Mouse (Mus musculus) lung, embryonic 16.5 days (tissue): ENCODE results near the gene Rfc2. TPM values are rescaled to one million over a fixed set of nuclear protein-coding genes. Genes with fewer than 3 reads are reported as not detected.

ENCODE experiments used
- ATAC-seq: fragments of 200-750 bp; cut with Nextera tagmentation; 2 replicates; pipeline ENCODE4 v1.8.0; 2017; ENCODE audit warnings: low read depth, mild to moderate bottlenecking, moderate library complexity
- H3K27ac ChIP-seq: fragments of 300-500 bp; sonication (generic); 2 replicates; pipeline ENCODE4 v1.5.1; 2014; ENCODE audit warnings: mild to moderate bottlenecking, control low read depth, low read length
- H3K27me3 ChIP-seq: fragments of 300-500 bp; sonication (generic); 2 replicates; pipeline ENCODE4 v1.6.1; 2014; ENCODE audit warnings: low read depth, low read length, mixed read lengths; ENCODE audit not compliant: control insufficient read depth, insufficient read depth
- H3K36me3 ChIP-seq: fragments of 300-500 bp; sonication (generic); 2 replicates; pipeline ENCODE4 v1.6.1; 2014; ENCODE audit warnings: low read length; ENCODE audit not compliant: control insufficient read depth, insufficient read depth
- H3K4me1 ChIP-seq: fragments of 300-500 bp; sonication (generic); replicated peaks from 2 replicates; pipeline ENCODE4 v1.6.1; 2014; ENCODE audit warnings: low read length, mixed read lengths; ENCODE audit not compliant: control insufficient read depth, insufficient read depth
- H3K4me2 ChIP-seq: fragments of 300-500 bp; sonication (generic); 2 replicates; pipeline ENCODE4 v1.6.1; 2014; ENCODE audit warnings: low read depth, low read length, control low read depth
- H3K4me3 ChIP-seq: fragments of 300-500 bp; sonication (generic); 2 replicates; pipeline ENCODE4 v1.5.1; 2014; ENCODE audit warnings: mild to moderate bottlenecking, low read length, control low read depth
- H3K9ac ChIP-seq: fragments of 300-500 bp; sonication (generic); 2 replicates; pipeline ENCODE4 v1.6.1; 2014; ENCODE audit warnings: low read length, control low read depth
- H3K9me3 ChIP-seq: fragments of 300-500 bp; sonication (generic); 2 replicates; pipeline ENCODE4 v1.6.1; 2016; ENCODE audit warnings: low read length; ENCODE audit not compliant: control insufficient read depth
- WGBS: fragments of 180-500 bp; shearing (Covaris S2); extraction: QIAGEN DNeasy Blood & Tissue Kit; methylation state at CpG from one replicate; pipeline ENCODE4 v1.1.7; 2014; 5-methylcytosine and 5-hydroxymethylcytosine counted together
- polyA plus RNA-seq: library from polyadenylated mRNA; unstranded; fragments of >200 nt; fragmentation: Nextera tagmentation; extraction: Ambion mirVana; gene quantifications from 2 replicates; pipeline ENCODE4 v1.2.1, GENCODE M21; 2015

The Rfc2 gene
- polyA plus RNA-seq, 1 experiment from 2014 or later = 270 TPM

- Histone ChIP-seq H3K36me3 (no peaks in the 10 kb centered on the region), H3K27me3 (no peaks in the 10 kb centered on the region), H3K4me1 (peaks cover 34% of the 10 kb centered on the region), H3K4me2 (no peak overlapping the region), H3K9me3 (no peaks in the 10 kb centered on the region), H3K4me3 (no peak overlapping the region), H3K27ac (no peak overlapping the region), H3K9ac (no peak overlapping the region)
- WGBS = 83% methylated on average over 7 of the region's 7 CpGs
- ATAC-seq = no peak
Observed at GRCm38 (mm10) chr5:134546790-134547189, 34.4 kb upstream of the Rfc2 start.

- Histone ChIP-seq H3K4me3 (no peak overlapping the region), H3K4me2 (no peak overlapping the region), H3K27me3 (no peaks in the 10 kb centered on the region), H3K27ac (no peak overlapping the region), H3K9ac (no peak overlapping the region), H3K4me1 (peaks cover 33% of the 10 kb centered on the region), H3K9me3 (no peaks in the 10 kb centered on the region), H3K36me3 (no peaks in the 10 kb centered on the region)
- ATAC-seq = no peak
- WGBS = 45% methylated on average over 5 of the region's 5 CpGs
Observed at GRCm38 (mm10) chr5:134548306-134548705, 32.9 kb upstream of the Rfc2 start.

GRCm38 (mm10) chr5:134549640-134550168 is 31.5 kb upstream of the Rfc2 start:
- H3K36me3 ChIP-seq = no peaks in the 10 kb centered on the region
- H3K27ac ChIP-seq = no peak overlapping the region
- H3K9ac ChIP-seq = no peak overlapping the region
- peak overlapping the region; percentile 86; the same call in 1 of the 2 replicates for H3K4me2 ChIP-seq
- no peaks in the 10 kb centered on the region for H3K9me3 ChIP-seq
- no peak for ATAC-seq
- peaks cover 29% of the 10 kb centered on the region for H3K4me1 ChIP-seq
- no peaks in the 10 kb centered on the region for H3K27me3 ChIP-seq
- H3K4me3 ChIP-seq = no peak overlapping the region
- 80% methylated on average over 3 of the region's 3 CpGs for WGBS

- no peak for ATAC-seq
- H3K4me1 ChIP-seq = peaks cover 38% of the 10 kb centered on the region
- H3K27me3 ChIP-seq = no peaks in the 10 kb centered on the region
- 8% methylated on average over 6 of the region's 6 CpGs for WGBS
- peak overlapping the region; percentile 86 for H3K4me2 ChIP-seq
- H3K36me3 ChIP-seq = no peaks in the 10 kb centered on the region
- H3K27ac ChIP-seq = peak overlapping the region; percentile 95
- H3K9ac ChIP-seq = peak overlapping the region; percentile 92
- no peaks in the 10 kb centered on the region for H3K9me3 ChIP-seq
- peak overlapping the region; percentile 84 for H3K4me3 ChIP-seq
Observed at GRCm38 (mm10) chr5:134550836-134551232, 30.3 kb upstream of the Rfc2 start.

GRCm38 (mm10) chr5:134551233-134552109 is 29.7 kb upstream of the Rfc2 start:
- Histone ChIP-seq H3K36me3 (no peaks in the 10 kb centered on the region), H3K4me1 (peaks cover 41% of the 10 kb centered on the region), H3K4me2 (peak overlapping the region; percentile 86), H3K9me3 (no peaks in the 10 kb centered on the region), H3K27ac (peak overlapping the region; percentile 95), H3K27me3 (no peaks in the 10 kb centered on the region), H3K9ac (peak overlapping the region; percentile 92), H3K4me3 (peak overlapping the region; percentile 84)
- WGBS = 1% methylated on average over 52 of the region's 52 CpGs
- ATAC-seq = peak; percentile 6

GRCm38 (mm10) chr5:134552110-134552972 is 28.8 kb upstream of the Rfc2 start, which contains the start of gene Clip2:
Gene Clip2 (minus strand): TSS chr5:134552434.
- peaks cover 41% of the 10 kb centered on the region for H3K4me1 ChIP-seq
- H3K27ac ChIP-seq = peak within 1 kb of the TSS; percentile 95
- H3K4me3 ChIP-seq = peak within 1 kb of the TSS; percentile 84
- H3K9me3 ChIP-seq = no peaks in the 10 kb centered on the region
- under 1% methylated on average over 47 of the region's 61 CpGs for WGBS
- no peaks in the 10 kb centered on the region for H3K36me3 ChIP-seq
- H3K9ac ChIP-seq = peak within 1 kb of the TSS; percentile 92
- H3K4me2 ChIP-seq = peak within 1 kb of the TSS; percentile 86
- peak; percentile 95 for ATAC-seq
- H3K27me3 ChIP-seq = no peaks in the 10 kb centered on the region

- H3K36me3 ChIP-seq = no peaks in the 10 kb centered on the region
- no peak for ATAC-seq
- H3K4me2 ChIP-seq = no peak overlapping the region
- no peak overlapping the region for H3K27ac ChIP-seq
- no peaks in the 10 kb centered on the region for H3K9me3 ChIP-seq
- H3K27me3 ChIP-seq = no peaks in the 10 kb centered on the region
- H3K9ac ChIP-seq = no peak overlapping the region
- H3K4me3 ChIP-seq = no peak overlapping the region
- WGBS = 79% methylated on average over 5 of the region's 5 CpGs
- peaks cover 32% of the 10 kb centered on the region for H3K4me1 ChIP-seq
Observed at GRCm38 (mm10) chr5:134553951-134554546, 27.1 kb upstream of the Rfc2 start.

GRCm38 (mm10) chr5:134555463-134556164 is 25.6 kb upstream of the Rfc2 start:
- Histone ChIP-seq H3K4me3 (no peak overlapping the region), H3K4me2 (peak overlapping the region; percentile 3), H3K27ac (peak overlapping the region; percentile 56), H3K9me3 (no peaks in the 10 kb centered on the region), H3K4me1 (peaks cover 26% of the 10 kb centered on the region), H3K36me3 (no peaks in the 10 kb centered on the region), H3K9ac (no peak overlapping the region), H3K27me3 (no peaks in the 10 kb centered on the region)
- peak; percentile 17; the same call in 1 of the 2 replicates for ATAC-seq
- 5% methylated on average over 20 of the region's 20 CpGs for WGBS
